Mouse (Mus musculus): ENCODE data around the gene Fmnl2.

The Fmnl2 gene

DNA sequence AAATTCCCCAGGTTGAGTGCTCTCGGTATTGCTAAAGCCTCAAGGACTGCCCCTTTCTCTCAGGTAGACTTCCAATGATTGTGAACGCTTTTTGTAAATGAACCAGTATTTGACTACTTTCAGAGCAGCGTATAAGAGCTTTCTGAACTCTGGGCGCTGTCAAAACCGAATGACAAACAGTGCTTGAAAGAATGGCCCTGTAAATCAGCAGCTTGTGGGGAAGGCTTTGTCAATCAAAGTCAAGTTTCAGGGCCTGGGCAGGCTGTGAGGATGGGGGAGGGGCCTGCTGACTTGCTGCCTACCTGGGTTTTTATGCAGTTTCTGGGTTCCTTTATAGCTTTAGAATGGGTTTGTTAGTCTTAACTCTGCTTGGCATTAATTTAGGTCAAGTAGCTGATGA, 56.1 kb downstream of the Fmnl2 start:
- DNase-seq (ENCODE audit: low read depth, low spot score): no peak

DNA sequence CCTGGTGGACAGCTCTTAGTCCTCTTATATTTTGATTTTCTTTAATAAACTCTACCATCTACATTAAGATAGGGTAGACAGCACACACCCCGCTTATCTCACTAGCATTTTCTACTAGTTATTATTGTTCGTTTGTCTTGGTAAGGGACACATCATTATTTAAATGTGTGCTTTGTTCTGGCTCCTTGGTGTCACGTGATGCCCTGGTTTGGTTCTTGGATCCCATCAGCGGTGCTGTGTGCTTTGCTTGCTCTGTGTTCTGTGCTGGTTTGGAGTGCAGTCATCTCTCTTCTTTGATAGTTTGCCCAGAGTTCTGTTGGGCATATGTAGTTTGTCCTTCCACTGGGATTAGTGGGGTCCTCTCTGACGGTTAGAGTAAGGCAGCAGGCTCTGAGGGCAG, 57.9 kb downstream of the Fmnl2 start:
- no peak for DNase-seq (ENCODE audit: low read depth, low spot score)

DNA sequence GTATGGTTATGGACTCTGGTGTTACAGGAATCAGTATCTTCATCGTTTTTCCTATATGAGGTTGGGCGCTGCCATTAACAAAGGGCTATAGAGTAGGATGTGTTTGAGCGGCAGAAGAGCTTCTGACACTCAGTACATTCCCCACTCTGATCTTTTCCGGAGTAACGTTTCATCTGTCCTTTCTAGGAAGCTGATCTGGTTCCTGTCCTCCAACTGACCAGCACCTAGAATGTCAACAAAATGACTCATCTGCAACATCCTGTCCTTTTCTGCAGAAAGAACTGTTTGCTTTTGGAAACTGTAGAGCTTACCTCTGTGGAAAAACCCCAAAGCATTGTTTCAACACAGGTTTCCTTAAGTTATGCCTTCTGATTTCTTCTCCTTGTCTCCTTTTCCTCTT, 60.4 kb downstream of the Fmnl2 start:
- no peak for DNase-seq (ENCODE audit: low read depth, low spot score)

DNA sequence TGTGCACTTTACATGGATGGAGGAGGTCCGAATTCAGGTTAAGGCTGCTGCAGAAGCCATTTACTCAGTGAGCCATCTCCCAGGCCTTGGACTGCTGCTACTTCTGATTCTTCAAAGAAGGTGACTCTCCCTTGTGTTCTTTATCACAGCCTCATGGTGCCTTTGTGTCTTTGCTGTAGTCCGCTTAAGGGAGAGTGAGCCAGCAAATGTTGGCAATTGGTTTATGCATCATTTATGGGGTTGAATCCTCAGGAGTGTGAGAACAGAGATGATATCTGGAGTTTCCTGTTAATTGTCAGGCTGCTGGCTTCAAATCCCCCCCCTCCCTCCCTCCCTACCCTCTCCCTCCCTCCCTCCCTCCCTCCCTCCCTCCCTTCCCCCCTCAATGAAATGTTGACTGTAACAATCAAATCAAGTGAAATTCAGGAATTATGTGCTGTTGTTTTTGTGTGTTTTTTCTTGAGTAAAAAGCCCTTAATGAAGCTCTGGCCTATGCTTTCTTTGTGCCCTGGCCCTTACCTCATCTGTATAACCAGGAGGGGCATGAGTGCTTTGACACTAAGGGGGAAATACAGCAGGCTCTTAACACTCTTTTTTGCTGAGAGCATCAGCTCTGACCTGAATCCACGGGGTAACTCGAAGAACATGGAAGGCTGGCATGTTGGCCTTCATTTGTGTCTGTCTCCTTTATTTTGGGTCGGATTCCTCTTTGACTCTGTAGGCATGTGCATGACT, 63.2 kb downstream of the Fmnl2 start:
- no peak for DNase-seq (ENCODE audit: low read depth, low spot score)

DNA sequence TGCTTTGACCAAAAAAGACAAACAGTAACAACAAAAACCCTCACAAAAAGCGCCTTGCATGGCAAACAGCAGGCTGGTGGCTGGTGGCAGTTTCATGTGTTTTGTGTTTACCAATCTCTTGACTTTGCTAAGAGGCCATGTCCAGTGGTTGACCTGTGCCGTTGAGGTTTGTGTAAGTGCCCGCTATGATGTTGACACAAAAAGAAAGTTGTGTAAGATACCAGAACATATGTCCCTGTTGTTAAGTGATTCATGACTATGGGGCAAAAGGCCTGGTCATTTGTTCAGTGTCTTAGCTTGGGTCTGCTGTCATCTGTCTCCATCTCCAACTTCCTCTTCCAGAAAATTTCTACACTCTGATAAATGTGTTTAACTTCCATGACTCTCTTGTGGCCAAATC, 67.4 kb downstream of the Fmnl2 start:
- DNase-seq (ENCODE audit: low read depth, low spot score): no peak

DNA sequence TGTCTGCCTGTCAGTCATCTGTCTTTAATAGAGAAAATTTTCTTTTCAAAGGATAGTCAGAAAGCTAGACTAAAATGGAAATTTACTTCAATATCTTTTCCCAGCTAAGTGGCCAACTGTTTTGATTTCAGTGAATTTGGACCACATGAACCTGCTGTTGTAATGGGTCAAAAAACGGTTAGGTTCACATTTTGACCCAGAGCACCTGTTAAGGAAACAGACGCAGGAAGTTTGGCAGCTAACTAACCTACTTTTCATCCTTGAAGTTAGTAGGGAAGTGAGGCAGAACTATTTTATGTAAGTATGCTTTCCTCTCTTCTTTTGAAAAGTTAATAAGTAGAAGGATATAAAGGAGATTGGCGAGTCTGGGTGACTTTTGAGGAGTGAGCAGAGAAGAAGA, 69.7 kb downstream of the Fmnl2 start:
- DNase-seq (ENCODE audit: low read depth, low spot score): no peak

DNA sequence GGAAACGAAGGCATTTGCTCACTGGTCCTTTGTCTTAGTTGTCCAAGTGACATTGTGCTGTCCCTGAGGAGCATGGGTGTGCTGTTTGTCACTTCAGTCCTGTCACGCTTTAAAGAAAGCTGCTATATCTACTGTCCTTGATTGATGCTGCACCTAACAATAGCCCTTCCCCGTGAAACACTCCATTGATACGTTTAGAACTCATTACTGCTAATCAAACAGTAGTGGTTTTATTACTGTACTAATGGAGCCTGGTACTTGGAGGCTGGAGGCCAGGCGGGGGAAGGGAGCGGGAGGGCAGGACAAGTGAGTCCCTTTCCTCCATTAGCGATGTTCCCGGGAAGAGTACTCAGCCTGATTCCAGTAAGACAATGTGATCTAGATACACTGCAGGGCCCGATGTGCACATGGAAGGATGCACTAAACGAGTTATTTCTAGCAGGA, 70.2 kb downstream of the Fmnl2 start:
- no peak for DNase-seq (ENCODE audit: low read depth, low spot score)

DNA sequence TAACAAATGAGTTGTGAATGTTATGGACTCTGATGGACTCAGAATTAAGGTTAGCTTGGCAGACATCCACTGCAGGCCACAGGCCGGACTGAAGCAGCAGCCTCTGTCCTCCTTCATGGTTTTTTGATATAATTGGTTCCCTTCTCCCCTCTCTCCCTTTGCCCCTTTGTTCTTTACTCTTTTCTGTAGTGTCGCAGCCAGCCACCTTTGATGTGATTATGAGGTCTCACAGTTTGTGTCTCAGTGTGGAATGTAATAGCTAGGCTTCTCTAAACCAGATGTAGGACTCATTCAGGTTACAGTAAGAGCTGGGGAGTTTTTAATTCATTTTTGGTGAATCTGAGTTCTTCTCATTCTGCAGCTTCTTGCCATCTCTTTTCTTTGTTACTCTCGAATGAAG, 70.7 kb downstream of the Fmnl2 start:
- no peak for DNase-seq (ENCODE audit: low read depth, low spot score)

DNA sequence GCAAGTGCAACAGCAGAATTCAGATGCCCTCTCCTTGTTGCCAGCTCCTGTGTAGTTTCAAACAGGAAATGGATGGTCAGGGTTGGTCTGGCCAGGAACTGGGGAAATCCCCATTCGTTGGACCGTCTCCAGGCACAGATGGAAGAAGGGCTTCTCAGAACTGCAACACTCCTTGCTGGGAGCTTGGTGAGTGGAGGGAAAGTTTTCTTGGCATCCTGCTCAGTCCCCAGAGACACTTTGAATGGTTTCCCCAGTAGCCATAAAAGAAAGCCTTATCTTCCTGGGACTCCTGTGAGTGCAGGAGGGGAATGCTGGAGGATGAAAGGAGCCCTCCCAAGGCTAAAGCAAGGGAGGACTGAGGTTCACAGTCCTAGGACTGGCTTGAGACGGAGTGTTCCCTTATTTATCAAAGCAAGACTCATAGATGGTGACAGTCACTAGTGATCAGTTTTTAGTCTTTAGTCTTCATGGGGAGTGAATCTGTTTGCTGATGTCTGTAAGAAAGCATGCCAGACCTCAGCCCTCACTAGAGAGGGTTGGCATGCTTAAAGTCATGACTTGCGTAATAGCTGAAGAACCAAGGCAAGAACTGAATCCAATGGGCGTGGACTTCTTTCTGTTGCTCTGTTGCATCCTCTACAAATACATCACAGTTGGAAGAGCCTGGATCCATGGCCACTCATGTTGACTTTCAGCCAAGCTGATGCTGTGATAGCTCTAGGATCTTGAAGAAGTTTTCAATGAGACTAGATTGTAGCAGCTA, 72.6 kb downstream of the Fmnl2 start:
- peak; percentile 39 for DNase-seq (ENCODE audit: low read depth, low spot score)

DNA sequence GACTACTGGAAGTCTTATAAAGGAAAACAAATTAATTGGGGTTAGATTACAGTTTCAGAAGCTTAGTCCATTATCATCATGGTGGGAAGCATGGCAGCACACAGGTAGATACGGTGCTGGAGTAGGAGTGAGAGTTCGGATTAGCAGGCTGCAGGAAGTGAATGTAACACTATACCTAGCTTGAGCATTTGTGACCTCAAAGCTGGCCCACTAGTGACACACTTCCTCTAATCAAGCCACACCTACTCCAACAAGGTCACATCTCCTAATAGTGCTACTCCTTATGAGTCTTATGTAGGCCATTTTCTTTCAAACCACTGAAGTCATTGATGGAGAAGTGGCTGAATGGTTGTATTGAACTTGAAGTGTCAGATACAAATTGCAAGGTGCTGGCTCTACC, 73.7 kb downstream of the Fmnl2 start:
- no peak for DNase-seq (ENCODE audit: low read depth, low spot score)

DNA sequence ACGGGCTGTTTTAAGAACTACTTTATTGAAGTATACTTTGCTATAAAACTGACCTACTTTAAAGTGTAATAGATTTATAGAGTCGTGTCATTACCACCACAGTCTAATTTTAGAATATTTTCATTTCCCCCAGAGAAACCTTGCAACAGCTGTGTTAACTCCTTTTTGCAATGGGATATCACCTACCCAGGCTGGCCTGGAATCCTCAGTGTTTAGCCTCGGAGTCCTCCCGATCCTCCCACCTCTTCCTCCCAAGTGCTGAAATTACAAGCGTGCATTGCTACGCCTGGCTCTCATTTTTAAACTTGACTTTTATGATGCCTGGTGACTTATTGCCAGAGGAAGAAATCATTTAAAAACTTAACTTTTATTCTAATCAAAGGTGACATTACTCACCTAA, 78.2 kb downstream of the Fmnl2 start:
- no peak for DNase-seq (ENCODE audit: low read depth, low spot score)

DNA sequence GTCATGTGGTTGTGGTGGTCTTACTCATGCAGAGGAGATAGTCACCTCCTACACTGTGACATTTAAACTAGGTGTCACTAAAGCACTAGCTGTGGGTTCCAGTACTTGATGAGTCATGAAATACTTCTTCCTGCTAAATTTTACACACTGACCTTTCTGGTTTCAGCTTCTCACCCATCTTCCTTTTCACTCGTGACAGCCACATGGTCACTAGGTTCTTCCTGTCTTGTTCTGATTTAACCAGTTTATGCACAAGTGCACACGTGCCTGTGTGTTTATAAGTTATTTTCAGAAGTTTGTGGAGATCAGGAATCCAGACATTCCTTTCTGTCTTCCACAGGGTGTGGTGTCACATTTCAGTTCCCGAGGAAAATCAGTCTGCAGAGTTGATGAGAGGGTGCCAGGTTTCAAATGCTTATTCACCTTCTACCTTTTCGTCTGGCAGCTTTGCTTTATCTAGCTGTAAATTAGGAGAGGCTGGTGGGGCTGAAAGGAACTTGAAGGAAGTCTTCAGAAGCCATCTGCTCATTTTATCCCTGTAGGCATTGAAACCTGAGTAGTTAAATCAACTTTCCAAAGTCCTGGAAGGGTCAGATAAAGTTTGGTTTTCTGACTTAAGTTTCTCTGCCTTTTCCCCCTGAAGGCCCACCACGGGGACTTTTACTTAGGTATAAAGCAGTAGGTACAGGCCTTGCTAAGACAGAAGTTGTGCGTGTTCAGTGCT, 80.9 kb downstream of the Fmnl2 start:
- DNase-seq (ENCODE audit: low read depth, low spot score): no peak

DNA sequence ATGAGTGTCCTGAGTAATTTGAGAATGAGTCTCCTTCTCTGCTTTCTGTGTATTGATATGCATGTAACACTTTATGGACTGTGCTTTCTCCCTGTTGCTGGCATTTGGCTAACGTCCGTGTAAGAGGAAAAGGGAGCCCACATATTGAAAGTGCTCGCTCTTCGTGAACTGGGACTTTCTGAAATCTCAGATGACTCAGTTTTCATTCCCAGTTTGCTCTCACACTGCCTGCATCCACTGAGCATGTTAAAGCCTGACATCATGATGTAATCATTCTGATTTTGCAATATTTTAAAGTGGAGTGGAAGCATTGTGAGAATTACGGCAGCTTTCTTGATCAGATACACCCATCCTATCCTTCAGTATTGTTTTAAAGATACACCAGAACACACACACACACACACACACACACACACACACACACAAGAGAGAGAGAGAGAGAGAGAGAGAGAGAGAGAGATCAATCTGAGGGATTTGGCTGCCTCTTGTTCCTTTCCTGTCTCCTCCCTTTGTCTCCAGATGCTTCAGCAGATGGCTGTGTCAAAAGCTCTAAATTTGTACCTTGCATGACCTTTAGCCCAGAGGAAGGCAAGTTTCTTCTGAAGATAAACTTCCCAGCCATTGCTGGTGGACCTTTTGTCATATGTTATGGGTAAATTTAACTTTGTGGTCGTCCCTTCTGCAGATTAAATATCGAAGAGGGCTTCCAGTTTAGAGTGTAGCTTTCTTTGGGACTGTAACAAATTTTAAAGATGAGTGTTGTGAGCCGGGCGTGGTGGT, 86.2 kb downstream of the Fmnl2 start:
- no peak for DNase-seq (ENCODE audit: low read depth, low spot score)

DNA sequence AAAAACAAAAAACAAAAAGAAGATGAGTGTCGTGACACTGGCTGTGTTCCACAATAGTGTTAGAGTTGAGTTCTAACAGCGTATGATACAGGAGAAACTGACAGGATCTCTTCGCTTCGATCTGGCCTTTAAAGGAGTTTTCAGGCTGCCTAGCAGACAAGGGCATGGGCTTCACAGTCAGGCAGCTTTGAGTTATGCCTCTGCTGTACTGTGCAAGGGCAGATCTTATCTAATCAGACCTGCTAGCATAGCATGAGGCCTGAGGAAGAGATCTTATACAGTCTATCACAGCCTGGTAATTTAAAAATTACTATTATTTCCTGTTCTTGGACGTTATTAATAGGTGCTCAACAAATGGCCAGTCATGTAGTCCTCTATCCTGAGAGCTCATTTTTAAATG, 86.9 kb downstream of the Fmnl2 start:
- DNase-seq (ENCODE audit: low read depth, low spot score): no peak

DNA sequence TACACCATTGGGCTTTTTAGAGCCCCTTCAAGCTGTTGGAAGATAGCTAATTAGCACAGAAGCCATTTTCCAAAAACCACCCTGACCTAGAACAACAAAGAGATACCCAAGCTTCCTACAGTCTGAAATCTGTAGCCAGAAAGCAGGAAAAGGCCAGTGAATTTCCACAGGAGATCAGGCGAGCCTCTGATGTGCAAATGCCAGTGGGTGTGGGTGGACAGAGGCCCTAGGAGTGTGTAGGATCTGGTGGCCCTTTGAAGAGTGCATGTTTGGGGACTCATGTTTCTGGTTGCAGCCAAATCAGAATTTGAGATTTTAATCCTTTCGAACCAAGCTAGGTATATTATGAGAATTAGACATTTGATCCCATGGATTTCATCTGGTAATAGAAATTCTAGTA, 88.4 kb downstream of the Fmnl2 start:
- no peak for DNase-seq (ENCODE audit: low read depth, low spot score)

DNA sequence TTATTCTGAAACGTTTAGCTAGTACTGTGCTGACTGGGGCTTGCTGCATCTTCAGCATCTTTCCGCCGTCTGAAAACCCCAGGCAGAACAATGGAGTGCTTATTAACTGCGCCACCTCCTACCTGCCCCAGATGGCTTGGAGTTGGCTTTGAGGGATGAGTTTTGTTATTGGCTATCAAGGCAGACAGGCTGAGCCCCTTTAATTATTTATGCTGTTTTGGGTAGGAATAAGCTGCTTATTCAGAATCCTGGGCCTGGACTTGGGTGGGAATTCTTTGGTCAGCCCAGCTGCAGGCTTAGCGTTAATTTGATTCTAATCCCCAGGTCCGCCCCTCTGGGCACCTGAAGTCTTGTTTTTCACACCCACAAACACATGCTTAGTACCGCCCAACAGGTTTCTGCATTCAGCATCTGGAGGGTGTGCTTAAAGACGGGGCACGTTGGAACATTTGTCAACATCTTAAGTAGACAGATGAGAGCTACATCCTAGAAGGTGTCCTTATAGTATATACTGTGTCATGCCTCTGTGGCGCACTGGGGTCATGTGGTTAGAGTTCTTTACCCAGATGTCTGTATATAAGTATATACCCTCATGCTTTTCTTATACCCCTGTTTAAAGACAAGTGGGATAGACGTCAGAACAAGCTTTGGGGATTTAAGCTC, 89.0 kb downstream of the Fmnl2 start:
- no peak for DNase-seq (ENCODE audit: low read depth, low spot score)

DNA sequence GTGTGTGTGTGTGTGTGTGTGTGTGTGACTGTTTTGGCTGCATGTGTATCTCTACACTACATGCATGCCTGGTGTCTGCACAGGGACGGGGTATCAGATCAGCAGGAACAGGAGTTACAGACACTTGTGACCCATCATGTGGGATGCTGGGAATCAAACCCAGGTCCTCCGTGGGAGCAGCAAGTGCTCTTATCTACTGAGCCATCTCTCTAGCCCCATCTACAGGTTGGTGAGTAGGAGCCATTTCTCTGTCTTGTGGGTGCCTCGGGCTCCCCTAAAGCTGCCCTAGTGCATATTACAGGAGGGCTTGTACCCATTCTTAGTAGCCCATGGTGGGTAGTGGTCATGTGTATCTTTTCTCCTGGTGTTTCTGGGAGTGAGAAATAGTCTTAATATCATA, 90.7 kb downstream of the Fmnl2 start:
- no peak for DNase-seq (ENCODE audit: low read depth, low spot score)

DNA sequence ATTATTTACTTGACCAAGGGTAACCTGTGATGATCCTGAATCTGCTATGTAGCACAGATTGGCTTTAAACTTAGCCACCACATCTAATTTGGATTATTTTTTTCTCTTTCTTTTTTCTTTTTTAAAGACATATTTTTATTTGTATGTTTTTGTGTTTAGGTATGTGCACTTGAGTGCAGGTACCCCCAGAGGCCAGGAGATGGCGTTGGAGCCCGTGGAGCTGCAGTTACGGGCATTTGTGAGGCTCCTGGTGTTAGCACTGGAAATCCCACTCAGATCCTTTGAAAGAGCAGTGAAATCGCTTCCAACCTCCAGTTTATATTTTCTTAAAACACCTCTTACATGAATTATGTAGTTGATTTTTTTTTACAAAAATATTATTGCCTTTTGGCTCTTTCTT, 91.9 kb downstream of the Fmnl2 start:
- DNase-seq (ENCODE audit: low read depth, low spot score): no peak

DNA sequence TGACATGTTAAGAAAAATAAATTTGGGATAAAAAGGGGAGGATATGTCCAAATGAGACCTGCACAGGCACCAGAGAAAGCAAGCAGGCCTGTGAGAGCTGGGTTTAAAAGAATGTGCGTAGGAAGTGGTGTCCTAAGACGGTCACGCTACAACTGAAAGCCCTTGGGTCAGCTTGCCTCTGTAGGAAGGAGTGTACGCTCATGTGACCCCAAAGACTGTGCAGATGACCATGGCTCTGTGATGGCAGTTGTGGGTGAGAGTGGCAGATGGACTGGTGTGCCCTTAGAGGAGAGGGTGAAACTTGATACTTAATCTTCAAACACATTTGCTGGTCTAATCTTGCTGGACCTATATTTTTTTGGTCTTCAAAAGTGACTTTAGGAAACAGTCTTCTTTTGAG, 92.6 kb downstream of the Fmnl2 start:
- DNase-seq (ENCODE audit: low read depth, low spot score): no peak

DNA sequence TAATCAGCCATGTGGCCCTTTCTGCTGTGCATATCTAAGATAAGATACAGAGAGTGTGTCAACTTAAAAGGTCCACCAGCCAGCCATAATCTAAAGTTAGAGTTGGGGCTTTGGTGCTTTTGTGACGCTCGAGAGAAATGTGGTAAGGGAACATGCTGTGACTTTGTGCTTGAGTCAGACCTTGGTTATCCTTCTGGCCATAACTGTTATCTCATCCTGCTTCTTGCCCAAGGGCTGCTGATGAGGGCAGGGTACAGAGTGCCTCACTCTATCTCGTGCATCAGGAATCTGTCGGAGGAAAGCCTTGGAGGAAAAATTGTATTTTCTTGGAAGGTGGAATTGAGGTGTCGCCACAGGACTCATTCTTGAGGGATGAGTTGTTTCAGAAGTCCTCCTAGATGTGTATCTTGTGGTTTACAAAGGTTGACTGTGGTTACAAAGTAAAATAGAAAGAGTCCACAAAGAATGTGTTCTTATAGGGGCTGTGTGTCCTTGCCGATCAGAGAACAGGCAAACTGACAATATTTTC, 94.6 kb downstream of the Fmnl2 start:
- no peak for DNase-seq (ENCODE audit: low read depth, low spot score)

DNA sequence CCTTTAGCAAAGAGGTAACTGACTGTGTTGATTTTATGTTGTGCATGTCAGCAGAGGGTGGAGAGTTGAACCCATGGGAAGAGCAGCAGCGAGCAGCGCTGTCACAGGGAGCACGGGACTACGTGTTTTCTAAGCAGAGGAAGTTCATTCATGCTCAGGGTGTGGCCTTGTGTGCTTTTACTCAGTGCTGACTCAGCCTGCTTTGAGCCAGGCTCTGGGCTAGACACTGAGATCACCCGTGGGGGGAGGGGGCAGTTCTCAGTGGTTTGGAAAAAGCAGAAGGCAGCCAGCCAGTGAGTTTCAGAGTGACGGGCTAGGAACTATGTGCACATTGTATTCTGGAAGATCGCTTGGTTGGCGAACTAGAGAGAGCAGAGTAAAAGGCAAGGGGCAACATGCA, 97.4 kb downstream of the Fmnl2 start:
- no peak for DNase-seq (ENCODE audit: low read depth, low spot score)
